Mouse (Mus musculus) intestine, postnatal 0 days (tissue): Measurements from ENCODE around the gene Spatc1l. TPM values are rescaled to one million over a fixed set of nuclear protein-coding genes. Genes with fewer than 3 reads are reported as not detected.

Experiments
- ATAC-seq: fragments of 200-750 bp; cut with Nextera tagmentation; 2 replicates; pipeline ENCODE4 v1.8.0; 2017; ENCODE audit warnings: mild to moderate bottlenecking, moderate TSS enrichment, moderate library complexity
- H3K27ac ChIP-seq: fragments of 300-500 bp; sonication (generic); 2 replicates; pipeline ENCODE4 v1.5.1; 2014; ENCODE audit warnings: mild to moderate bottlenecking, low read depth, low read length, moderate library complexity
- H3K27me3 ChIP-seq: fragments of 300-500 bp; sonication (generic); replicated peaks from 2 replicates; pipeline ENCODE4 v1.6.1; 2014; ENCODE audit warnings: low read length, mixed read lengths; ENCODE audit not compliant: control insufficient read depth, insufficient read depth
- H3K36me3 ChIP-seq: fragments of 300-500 bp; sonication (generic); 2 replicates; pipeline ENCODE4 v1.6.1; 2014; ENCODE audit warnings: mild to moderate bottlenecking, moderate library complexity; ENCODE audit not compliant: control insufficient read depth, insufficient read depth
- H3K4me1 ChIP-seq: fragments of 300-500 bp; sonication (generic); replicated peaks from 2 replicates; pipeline ENCODE4 v1.6.1; 2014; ENCODE audit warnings: antibody characterized with exemption, low read length, mixed read lengths; ENCODE audit not compliant: control insufficient read depth, insufficient read depth
- H3K4me2 ChIP-seq: fragments of 300-500 bp; sonication (generic); replicated peaks from 2 replicates; pipeline ENCODE4 v1.6.1; 2014; ENCODE audit warnings: low read depth, mild to moderate bottlenecking, moderate library complexity
- H3K4me3 ChIP-seq: fragments of 300-500 bp; sonication (generic); 2 replicates; pipeline ENCODE4 v1.5.1; 2014; ENCODE audit warnings: low read depth, low read length
- H3K9ac ChIP-seq: fragments of 300-500 bp; sonication (generic); 2 replicates; pipeline ENCODE4 v1.6.1; 2014; ENCODE audit warnings: mild to moderate bottlenecking, low read depth, low read length
- H3K9me3 ChIP-seq: fragments of 300-500 bp; sonication (generic); 2 replicates; pipeline ENCODE4 v1.6.1; 2016; ENCODE audit warnings: mixed run types; ENCODE audit not compliant: control insufficient read depth
- CTCF ChIP-seq: sonication (generic); IDR thresholded peaks from 2 replicates; pipeline ENCODE4 v1.5.1; 2016; ENCODE audit warnings: low read depth, mild to moderate bottlenecking, control low read depth, antibody characterized with exemption, moderate library complexity
- WGBS: fragments of 180-500 bp; shearing (Covaris S2); extraction: QIAGEN DNeasy Blood & Tissue Kit; methylation state at CpG from one replicate; pipeline ENCODE4 v1.1.7; 2014; 5-methylcytosine and 5-hydroxymethylcytosine counted together
- polyA plus RNA-seq: library from polyadenylated mRNA; unstranded; fragments of >200 nt; fragmentation: Nextera tagmentation; extraction: Ambion mirVana; gene quantifications from 2 replicates; pipeline ENCODE4 v1.2.1, GENCODE M21; 2015

The Spatc1l gene
- polyA plus RNA-seq, 1 experiment from 2014 or later: not detected

- H3K4me1 ChIP-seq: 0 out of 2 replicates have a peak, but pooled peaks cover 3% of the 10 kb centered on the region
- no peaks in the 10 kb centered on the region for H3K27me3 ChIP-seq
- no peak for TF ChIP-seq CTCF
- H3K36me3 ChIP-seq: peaks cover 70% of the 10 kb centered on the region
- ATAC-seq: peak; percentile 93
- no peak overlapping the region for H3K4me2 ChIP-seq
- no peak overlapping the region for H3K27ac ChIP-seq
- H3K9me3 ChIP-seq: no peaks in the 10 kb centered on the region
- H3K9ac ChIP-seq: no peak overlapping the region
- no peak overlapping the region for H3K4me3 ChIP-seq
- 46% methylated on average over 9 of the region's 9 CpGs for WGBS
Measured at GRCm38 (mm10) chr10:76537619-76538018, 24.5 kb upstream of the Spatc1l start.

GRCm38 (mm10) chr10:76541336-76542085 lies 20.6 kb upstream of the Spatc1l start:
- no peak for TF ChIP-seq CTCF
- no peak overlapping the region for H3K9ac ChIP-seq
- H3K27ac ChIP-seq: no peak overlapping the region
- no peak overlapping the region for H3K4me3 ChIP-seq
- ATAC-seq: no peak
- no peak overlapping the region for H3K4me2 ChIP-seq
- WGBS: 92% methylated on average over 11 of the region's 11 CpGs
- no peaks in the 10 kb centered on the region for H3K27me3 ChIP-seq
- peaks cover 85% of the 10 kb centered on the region for H3K36me3 ChIP-seq
- no peaks in the 10 kb centered on the region for H3K9me3 ChIP-seq
- 0 out of 2 replicates have a peak, but pooled peaks cover 3% of the 10 kb centered on the region for H3K4me1 ChIP-seq

GRCm38 (mm10) chr10:76542636-76543375 lies 19.3 kb upstream of the Spatc1l start:
- Histone ChIP-seq H3K4me3 (no peak overlapping the region), H3K9ac (no peak overlapping the region), H3K36me3 (peaks cover 94% of the 10 kb centered on the region), H3K27me3 (no peaks in the 10 kb centered on the region), H3K27ac (no peak overlapping the region), H3K4me2 (no peak overlapping the region), H3K4me1 (no peaks in the 10 kb centered on the region), H3K9me3 (no peaks in the 10 kb centered on the region)
- TF ChIP-seq CTCF: no peak
- 86% methylated on average over 10 of the region's 10 CpGs for WGBS
- ATAC-seq: no peak

GRCm38 (mm10) chr10:76546566-76546965 lies 15.5 kb upstream of the Spatc1l start:
- Histone ChIP-seq H3K4me3 (no peak overlapping the region), H3K4me1 (no peaks in the 10 kb centered on the region), H3K27me3 (no peaks in the 10 kb centered on the region), H3K27ac (no peak overlapping the region), H3K9me3 (no peaks in the 10 kb centered on the region), H3K9ac (no peak overlapping the region), H3K4me2 (no peak overlapping the region), H3K36me3 (peaks cover 89% of the 10 kb centered on the region)
- 95% methylated on average over 8 of the region's 8 CpGs for whole genome bisulfite sequencing
- no peak for ATAC-seq
- no peak for TF ChIP-seq CTCF

- Histone ChIP-seq H3K9ac (no peak overlapping the region), H3K27ac (0 out of 2 replicates have a peak overlapping the region, but pooled peaks have one; percentile 46), H3K4me1 (no peaks in the 10 kb centered on the region), H3K4me2 (no peak overlapping the region), H3K4me3 (no peak overlapping the region), H3K27me3 (no peaks in the 10 kb centered on the region), H3K9me3 (no peaks in the 10 kb centered on the region), H3K36me3 (peaks cover 89% of the 10 kb centered on the region)
- TF ChIP-seq CTCF: no peak
- peak; percentile 71; the same call in 1 of the 2 replicates for ATAC-seq
- WGBS: 53% methylated on average over 8 of the region's 8 CpGs
Measured at GRCm38 (mm10) chr10:76548218-76548617, 13.9 kb upstream of the Spatc1l start.

GRCm38 (mm10) chr10:76550458-76550857 lies 11.6 kb upstream of the Spatc1l start:
- TF ChIP-seq CTCF: peak; percentile 69
- no peak overlapping the region for H3K27ac ChIP-seq
- WGBS: 91% methylated on average over 5 of the region's 5 CpGs
- ATAC-seq: no peak
- peaks cover 86% of the 10 kb centered on the region for H3K36me3 ChIP-seq
- no peaks in the 10 kb centered on the region for H3K4me1 ChIP-seq
- no peak overlapping the region for H3K4me3 ChIP-seq
- no peak overlapping the region for H3K9ac ChIP-seq
- no peaks in the 10 kb centered on the region for H3K9me3 ChIP-seq
- H3K4me2 ChIP-seq: no peak overlapping the region
- H3K27me3 ChIP-seq: no peaks in the 10 kb centered on the region
